Mouse (Mus musculus) olfactory bulb, adult 2 months (tissue): ENCODE data around the gene Gm42421.

Source experiments
- CTCF ChIP-seq: fragments of 200-500 bp; IDR thresholded peaks from 2 replicates; pipeline ENCODE4 v1.5.1; 2012; ENCODE audit warnings: low read depth, mild to moderate bottlenecking, low read length, moderate library complexity; ENCODE audit not compliant: insufficient read depth
- POLR2A ChIP-seq: fragments of 200-500 bp; IDR thresholded peaks from 2 replicates; pipeline ENCODE4 v1.6.1; 2012; ENCODE audit warnings: mild to moderate bottlenecking, low read depth, low read length, moderate library complexity; ENCODE audit not compliant: insufficient read depth

DNA sequence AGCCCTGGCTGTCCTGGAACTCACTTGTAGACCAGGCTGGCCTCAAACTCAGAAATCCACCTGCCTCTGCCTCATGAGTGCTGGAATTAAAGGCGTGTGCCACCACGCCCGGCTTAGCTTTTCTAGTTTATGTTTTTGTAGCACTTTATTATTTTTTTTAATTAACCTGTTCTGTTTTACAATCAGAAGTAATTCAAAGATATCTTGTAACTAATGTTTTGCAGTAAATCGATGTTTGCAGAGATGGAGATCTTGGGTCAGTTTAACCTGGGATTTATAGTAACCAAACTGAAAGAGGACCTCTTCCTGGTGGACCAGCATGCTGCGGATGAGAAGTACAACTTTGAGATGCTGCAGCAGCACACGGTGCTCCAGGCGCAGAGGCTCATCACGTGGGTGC lies at the start of gene Gm42421:
- TF ChIP-seq CTCF (no peak), POLR2A (no peak)
